Mouse (Mus musculus): Measurements from ENCODE around the gene Ssc4d. TPM values are rescaled to one million over a fixed set of nuclear protein-coding genes. Genes with fewer than 3 reads are reported as not detected.
A peak's percentile ranks its signal among the peaks of the same experiment; 100 is the strongest.

The Ssc4d gene
- total and polyA plus RNA-seq, 3 experiments = 1.1 to 9.1 (median 3.2) TPM

- no peak overlapping the region for H3K4me3 ChIP-seq (ENCODE audit: low read depth, low read length)
- H3K9me3 ChIP-seq (replicated peaks) = no peaks in the 10 kb centered on the region
- H3K36me3 ChIP-seq (replicated peaks) = no peaks in the 10 kb centered on the region
- H3K4me1 ChIP-seq (ENCODE audit: insufficient read depth, low read depth, low read length) = peaks cover 24% of the 10 kb centered on the region
- ATAC-seq (ENCODE audit: extremely low read depth, insufficient number of reproducible peaks, low FRiP score, poor library complexity, severe bottlenecking) (no peak), DNase-seq (ENCODE audit: low spot score) (no peak)
- no peaks in the 10 kb centered on the region for H3K27me3 ChIP-seq (ENCODE audit: insufficient read depth, low read length)
- TF ChIP-seq POLR2AphosphoS5 (IDR thresholded peaks at IDR 0.05; ENCODE audit: insufficient replicate concordance, low read depth, low read length) (no peak), GATA2 (IDR thresholded peaks at IDR 0.05; ENCODE audit: borderline replicate concordance, low read depth, low read length) (no peak), TAL1 (conservative IDR thresholded peaks at IDR 0.05; ENCODE audit: low read depth, low read length) (no peak), GATA1 (IDR thresholded peaks at IDR 0.05; ENCODE audit: borderline replicate concordance, low read length) (no peak), CTCF (IDR thresholded peaks at IDR 0.05; ENCODE audit: low read depth, low read length) (no peak)
Measured at GRCm38 (mm10) chr5:135940587-135940986, 33.7 kb downstream of the Ssc4d start.

DNA sequence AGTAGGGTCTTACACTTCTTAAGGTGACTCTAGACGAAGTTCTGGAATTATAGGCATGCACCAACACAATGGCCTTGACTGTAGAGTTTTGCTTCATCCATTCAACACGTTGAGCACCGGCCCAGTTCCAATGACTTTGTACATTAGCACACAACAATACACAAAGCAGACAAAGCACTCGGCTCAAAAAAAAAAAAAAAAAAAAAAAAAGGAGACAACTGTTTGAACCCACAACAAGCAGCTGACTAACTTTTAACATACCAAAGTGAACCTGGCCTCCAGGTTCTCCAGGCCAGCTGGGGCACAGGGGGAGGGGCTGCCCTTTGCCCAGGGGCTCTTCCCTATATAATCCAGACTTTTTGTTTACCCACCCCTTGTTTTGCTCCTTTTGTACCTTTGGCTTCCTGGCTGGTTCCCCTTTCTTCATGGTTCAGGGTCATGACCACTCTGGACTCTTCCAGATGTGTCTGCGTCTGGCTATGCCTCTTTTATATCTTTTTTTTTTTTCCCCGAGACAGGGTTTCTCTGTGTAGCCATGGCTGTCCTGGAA is 38.6 kb downstream of the Ssc4d start:
- DNase-seq (ENCODE audit: low spot score) = no peak
- Histone ChIP-seq H3K4me3 (ENCODE audit: low read depth, low read length) (no peak overlapping the region; the same call in 1 of the 2 replicates), H3K4me1 (ENCODE audit: insufficient read depth, low read depth, low read length) (peaks cover 30% of the 10 kb centered on the region), H3K27me3 (ENCODE audit: insufficient read depth, low read length) (no peaks in the 10 kb centered on the region), H3K36me3 (replicated peaks) (peaks cover 18% of the 10 kb centered on the region), H3K9me3 (replicated peaks) (no peaks in the 10 kb centered on the region)
- no peak for ATAC-seq (ENCODE audit: extremely low read depth, insufficient number of reproducible peaks, low FRiP score, poor library complexity, severe bottlenecking)
- no peak for TF ChIP-seq GATA1 (IDR thresholded peaks at IDR 0.05; ENCODE audit: borderline replicate concordance, low read length)

- no peaks in the 10 kb centered on the region for H3K27me3 ChIP-seq (ENCODE audit: insufficient read depth, low read length)
- H3K9me3 ChIP-seq (replicated peaks) = no peaks in the 10 kb centered on the region
- TF ChIP-seq GATA2 (IDR thresholded peaks at IDR 0.05; ENCODE audit: borderline replicate concordance, low read depth, low read length) (no peak), CTCF (IDR thresholded peaks at IDR 0.05; ENCODE audit: low read depth, low read length) (no peak), GATA1 (IDR thresholded peaks at IDR 0.05; ENCODE audit: borderline replicate concordance, low read length) (no peak), POLR2AphosphoS5 (IDR thresholded peaks at IDR 0.05; ENCODE audit: insufficient replicate concordance, low read depth, low read length) (no peak), TAL1 (conservative IDR thresholded peaks at IDR 0.05; ENCODE audit: low read depth, low read length) (no peak)
- H3K4me1 ChIP-seq (ENCODE audit: insufficient read depth, low read depth, low read length) = peaks cover 33% of the 10 kb centered on the region
- H3K36me3 ChIP-seq (replicated peaks) = peaks cover 23% of the 10 kb centered on the region
- no peak for ATAC-seq (ENCODE audit: extremely low read depth, insufficient number of reproducible peaks, low FRiP score, poor library complexity, severe bottlenecking)
- H3K4me3 ChIP-seq (ENCODE audit: low read depth, low read length) = peak overlapping the region; percentile 100
- no peak for DNase-seq (ENCODE audit: low spot score)
Measured at GRCm38 (mm10) chr5:135935176-135935523, 39.2 kb downstream of the Ssc4d start.

DNA sequence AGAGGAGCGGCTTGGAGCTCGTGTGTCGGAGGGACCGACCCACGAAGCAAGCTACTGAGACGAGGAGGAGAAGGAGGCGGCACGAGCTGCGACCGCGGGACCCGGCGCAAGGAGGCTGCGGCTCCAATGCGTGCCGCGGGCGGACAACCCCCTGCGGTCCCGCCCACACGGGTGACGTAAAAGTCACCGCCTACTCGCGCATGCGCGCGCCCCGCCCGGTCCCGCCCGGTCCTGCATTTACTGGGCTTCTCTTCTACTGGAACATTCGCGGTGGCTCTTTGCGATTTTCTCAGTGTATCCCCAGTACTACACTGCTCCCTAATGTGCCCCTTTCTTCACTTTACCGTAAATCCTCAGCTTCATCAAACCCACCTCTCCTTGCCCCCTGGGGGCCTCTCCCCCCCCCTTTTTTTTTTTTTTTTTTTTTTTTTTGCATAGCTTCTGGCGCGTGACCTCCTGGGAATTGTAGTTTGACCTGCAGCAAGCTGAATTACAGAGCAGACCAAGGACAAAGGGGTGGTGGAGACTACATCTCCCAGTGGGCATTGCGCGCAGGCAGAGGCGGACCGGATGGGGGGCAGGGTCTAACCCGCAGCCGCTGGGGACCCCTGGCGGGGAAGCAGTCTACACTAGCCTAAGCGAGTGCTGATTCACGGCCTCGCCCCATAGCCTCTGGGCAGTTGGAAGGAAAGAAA is 39.7 kb downstream of the Ssc4d start, which contains the start of gene Ywhag:
Gene Ywhag (minus strand): TSS at position 136 of the 695 bp plus-strand sequence.
- TF ChIP-seq CTCF (IDR thresholded peaks at IDR 0.05; ENCODE audit: low read depth, low read length) (0 out of 2 replicates have a peak, but pooled peaks have one; percentile 3), GATA2 (IDR thresholded peaks at IDR 0.05; ENCODE audit: borderline replicate concordance, low read depth, low read length) (no peak)
- DNase-seq (ENCODE audit: low spot score) (peak; percentile 88), ATAC-seq (ENCODE audit: extremely low read depth, insufficient number of reproducible peaks, low FRiP score, poor library complexity, severe bottlenecking) (peak; percentile 97)
- Histone ChIP-seq H3K4me3 (ENCODE audit: low read depth, low read length) (peak within 1 kb of the TSS; percentile 100), H3K9me3 (replicated peaks) (no peaks in the 10 kb centered on the region), H3K36me3 (replicated peaks) (peaks cover 29% of the 10 kb centered on the region), H3K4me1 (ENCODE audit: insufficient read depth, low read depth, low read length) (peaks cover 38% of the 10 kb centered on the region), H3K27me3 (ENCODE audit: insufficient read depth, low read length) (no peaks in the 10 kb centered on the region)

GRCm38 (mm10) chr5:135933900-135934441 is 40.4 kb downstream of the Ssc4d start:
- no peak for TF ChIP-seq GATA2 (IDR thresholded peaks at IDR 0.05; ENCODE audit: borderline replicate concordance, low read depth, low read length)
- no peak for TF ChIP-seq TAL1 (conservative IDR thresholded peaks at IDR 0.05; ENCODE audit: low read depth, low read length)
- TF ChIP-seq POLR2AphosphoS5 (IDR thresholded peaks at IDR 0.05; ENCODE audit: insufficient replicate concordance, low read depth, low read length) = no peak
- TF ChIP-seq GATA1 (IDR thresholded peaks at IDR 0.05; ENCODE audit: borderline replicate concordance, low read length) = no peak
- TF ChIP-seq CTCF (IDR thresholded peaks at IDR 0.05; ENCODE audit: low read depth, low read length) = no peak
- peak overlapping the region; percentile 100 for H3K4me3 ChIP-seq (ENCODE audit: low read depth, low read length)
- no peak for ATAC-seq (ENCODE audit: extremely low read depth, insufficient number of reproducible peaks, low FRiP score, poor library complexity, severe bottlenecking)
- H3K4me1 ChIP-seq (ENCODE audit: insufficient read depth, low read depth, low read length) = peaks cover 44% of the 10 kb centered on the region
- peaks cover 35% of the 10 kb centered on the region for H3K36me3 ChIP-seq (replicated peaks)
- no peaks in the 10 kb centered on the region for H3K9me3 ChIP-seq (replicated peaks)
- no peaks in the 10 kb centered on the region for H3K27me3 ChIP-seq (ENCODE audit: insufficient read depth, low read length)
- DNase-seq (ENCODE audit: low spot score) = peak; percentile 72

DNA sequence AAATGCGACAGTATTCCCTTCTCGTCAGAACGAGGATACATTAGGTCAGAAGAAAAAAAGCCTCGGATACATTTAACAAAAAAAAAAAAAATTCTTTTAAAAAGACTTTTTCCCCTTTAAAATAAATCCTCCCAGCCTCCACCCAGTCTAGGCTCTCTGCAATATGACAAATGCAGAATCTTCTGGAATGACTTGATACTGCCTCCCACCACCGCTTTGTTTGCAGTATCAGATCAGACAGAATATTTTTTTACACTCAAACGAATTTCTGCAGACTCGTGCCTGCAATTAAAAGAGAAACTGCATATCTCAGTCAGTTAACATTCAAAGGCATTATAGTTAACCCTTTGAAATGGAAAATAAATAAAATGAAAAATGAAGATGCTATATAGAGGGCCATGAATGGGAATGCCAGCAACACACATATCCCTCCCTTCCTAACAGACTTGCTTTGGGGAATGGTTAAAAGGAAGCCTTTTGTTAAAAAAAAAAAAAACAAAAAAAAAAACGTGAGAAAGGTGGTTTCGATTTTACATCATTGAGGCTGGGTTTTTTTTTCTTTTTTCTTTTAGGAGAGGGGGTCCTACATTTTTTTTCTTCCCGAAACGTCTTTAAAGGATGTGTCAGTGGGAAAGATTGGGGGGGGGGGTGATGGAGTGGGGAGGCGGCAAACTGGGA is 41.0 kb downstream of the Ssc4d start:
- ATAC-seq (ENCODE audit: extremely low read depth, insufficient number of reproducible peaks, low FRiP score, poor library complexity, severe bottlenecking) = no peak
- H3K36me3 ChIP-seq (replicated peaks) = peaks cover 41% of the 10 kb centered on the region
- no peaks in the 10 kb centered on the region for H3K27me3 ChIP-seq (ENCODE audit: insufficient read depth, low read length)
- no peak for DNase-seq (ENCODE audit: low spot score)
- H3K9me3 ChIP-seq (replicated peaks) = no peaks in the 10 kb centered on the region
- H3K4me3 ChIP-seq (ENCODE audit: low read depth, low read length) = peak overlapping the region; percentile 100
- no peak for TF ChIP-seq POLR2AphosphoS5 (IDR thresholded peaks at IDR 0.05; ENCODE audit: insufficient replicate concordance, low read depth, low read length)
- H3K4me1 ChIP-seq (ENCODE audit: insufficient read depth, low read depth, low read length) = peaks cover 49% of the 10 kb centered on the region
